8 mouse cellular contexts compared by ENCODE assay signal in genomic region chr4:114999445-114999772, GRCm38 (mm10). TPM values are rescaled to one million over a fixed set of nuclear protein-coding genes. Genes with fewer than 3 reads are reported as not detected.
DNase-seq lines count a peak whose midpoint lies in the region; ATAC-seq and TF ChIP-seq lines count a peak whose summit lies in the region.

No protein-coding gene starts in this region.

- no peak for TF ChIP-seq CTCF in E14TG2a.4 (conservative IDR thresholded peaks at IDR 0.05; ENCODE audit: low read length)

- peak overlapping the region; percentile 78 for H3K9ac ChIP-seq in heart, embryonic 13.5 days
- H3K9ac ChIP-seq in forebrain, embryonic 14.5 days (ENCODE audit: low read length) = peak overlapping the region; percentile 66
- peak overlapping the region; percentile 68 for H3K9ac ChIP-seq in liver, embryonic 15.5 days

- H3K27ac ChIP-seq in heart, embryonic 13.5 days (replicated peaks) = peak overlapping the region; percentile 89
- H3K27ac ChIP-seq in forebrain, embryonic 14.5 days (ENCODE audit: low read depth, low read length) = peak overlapping the region; percentile 87
- peak overlapping the region; percentile 91 for H3K27ac ChIP-seq in liver, embryonic 15.5 days (replicated peaks)

- no peaks in the 10 kb centered on the region for H3K9me3 ChIP-seq in heart, embryonic 13.5 days
- H3K9me3 ChIP-seq in E14TG2a.4 (ENCODE audit: low read length) = no peaks in the 10 kb centered on the region
- no peaks in the 10 kb centered on the region for H3K9me3 ChIP-seq in forebrain, embryonic 14.5 days (replicated peaks; ENCODE audit: control insufficient read depth, low read length)
- no peaks in the 10 kb centered on the region for H3K9me3 ChIP-seq in liver, embryonic 15.5 days (replicated peaks)

- no peaks in the 10 kb centered on the region; the same call in 1 of the 2 replicates for H3K27me3 ChIP-seq in heart, embryonic 13.5 days (replicated peaks)
- H3K27me3 ChIP-seq in E14TG2a.4 (ENCODE audit: insufficient read depth, low read length) = no peaks in the 10 kb centered on the region
- H3K27me3 ChIP-seq in forebrain, embryonic 14.5 days (replicated peaks; ENCODE audit: control insufficient read depth, insufficient read depth, low read length) = no peaks in the 10 kb centered on the region
- H3K27me3 ChIP-seq in liver, embryonic 15.5 days = no peaks in the 10 kb centered on the region

- WGBS in heart, embryonic 13.5 days = 7% methylated on average over 9 of the region's 9 CpGs
- WGBS in forebrain, embryonic 14.5 days = 10% methylated on average over 9 of the region's 9 CpGs
- 6% methylated on average over 9 of the region's 9 CpGs for WGBS in liver, embryonic 15.5 days (ENCODE audit: insufficient replicate concordance)

- ATAC-seq in heart, embryonic 13.5 days (ENCODE audit: extremely low read depth, insufficient number of reproducible peaks, low FRiP score, low TSS enrichment) = no peak
- ATAC-seq in forebrain, embryonic 14.5 days = peak; percentile 51; the same call in 1 of the 2 replicates
- ATAC-seq in liver, embryonic 15.5 days (ENCODE audit: insufficient read depth) = no peak; the same call in 1 of the 2 replicates

- intact Hi-C loops in heart, postnatal 14 days (cut with DNase I) = loop anchor here (5.0 kb wide), 1 partner anchor 88 kb away; the partner anchor contains the start of gene Pdzk1ip1

- no peak for DNase-seq in heart, postnatal 14 days
- no peak for DNase-seq in forebrain, embryonic 14.5 days (ENCODE audit: low spot score)
- no peak for DNase-seq in right cerebral cortex, postnatal 4 days
- DNase-seq in ovary, postnatal 10 days (ENCODE audit: low spot score) = no peak
- DNase-seq in frontal cortex, postnatal 14 days (ENCODE audit: low spot score in 2 of 2) = no peak

- H3K4me3 ChIP-seq in heart, embryonic 13.5 days = peak overlapping the region; percentile 71
- H3K4me3 ChIP-seq in E14TG2a.4 (replicated peaks; ENCODE audit: low read length) = peak overlapping the region; percentile 87
- H3K4me3 ChIP-seq in forebrain, embryonic 14.5 days (ENCODE audit: low read depth, low read length) = peak overlapping the region; percentile 52
- peak overlapping the region; percentile 75 for H3K4me3 ChIP-seq in liver, embryonic 15.5 days (replicated peaks)

- H3K4me2 ChIP-seq in heart, embryonic 13.5 days = peak overlapping the region; percentile 79
- H3K4me2 ChIP-seq in forebrain, embryonic 14.5 days (ENCODE audit: low read length) = peak overlapping the region; percentile 60
- H3K4me2 ChIP-seq in liver, embryonic 15.5 days = peak overlapping the region; percentile 91

- H3K36me3 ChIP-seq in heart, embryonic 13.5 days = peaks cover 15% of the 10 kb centered on the region
- peaks cover 16% of the 10 kb centered on the region for H3K36me3 ChIP-seq in E14TG2a.4 (ENCODE audit: insufficient read depth, low read length)
- peaks cover 9% of the 10 kb centered on the region; the same call in 1 of the 2 replicates for H3K36me3 ChIP-seq in forebrain, embryonic 14.5 days (ENCODE audit: control insufficient read depth, insufficient read depth, low read length)
- H3K36me3 ChIP-seq in liver, embryonic 15.5 days (replicated peaks) = peaks cover 15% of the 10 kb centered on the region

- H3K4me1 ChIP-seq in heart, embryonic 13.5 days = peaks cover 24% of the 10 kb centered on the region
- peaks cover 21% of the 10 kb centered on the region for H3K4me1 ChIP-seq in E14TG2a.4 (replicated peaks; ENCODE audit: low read depth, low read length)
- H3K4me1 ChIP-seq in forebrain, embryonic 14.5 days (ENCODE audit: control insufficient read depth, insufficient read depth, low read length) = peaks cover 10% of the 10 kb centered on the region
- H3K4me1 ChIP-seq in liver, embryonic 15.5 days (replicated peaks) = peaks cover 33% of the 10 kb centered on the region

RNA-seq across cellular contexts. Expression of gene Stil, which starts 0.6 kb away (rescaled TPM):
- 7.8 and 8.7 TPM in 2 replicates for polyA plus RNA-seq in heart, embryonic 13.5 days (2015; fragmentation: Nextera tagmentation; extraction: Ambion mirVana)
- total RNA-seq in heart, postnatal 14 days (2021) = 1 to 10 TPM in 1 of 2 experiments, under 1 TPM in 1; 0.67 to 1.5 TPM
- polyA plus RNA-seq in forebrain, embryonic 14.5 days (2014; fragmentation: Nextera tagmentation; extraction: Ambion mirVana) = 8.2 and 8.8 TPM in 2 replicates
- 8.9 and 9.5 TPM in 2 replicates for polyA plus RNA-seq in liver, embryonic 15.5 days (2015; fragmentation: Nextera tagmentation; extraction: Ambion mirVana)

RNA-seq across cellular contexts. Expression of gene Cmpk1, which starts 12.4 kb away (rescaled TPM):
- 57.4 TPM in 2 replicates for polyA plus RNA-seq in heart, embryonic 13.5 days (2015; fragmentation: Nextera tagmentation; extraction: Ambion mirVana)
- 10 to 100 TPM; 43.7 to 46.9 TPM for total RNA-seq in heart, postnatal 14 days (2021)
- 165 and 189 TPM in 2 replicates for polyA plus RNA-seq in forebrain, embryonic 14.5 days (2014; fragmentation: Nextera tagmentation; extraction: Ambion mirVana)
- 53.4 and 56.9 TPM in 2 replicates for polyA plus RNA-seq in liver, embryonic 15.5 days (2015; fragmentation: Nextera tagmentation; extraction: Ambion mirVana)

RNA-seq across cellular contexts. Expression of gene Tal1, which starts 56.8 kb away (rescaled TPM):
- 5.4 and 8.4 TPM in 2 replicates for polyA plus RNA-seq in heart, embryonic 13.5 days (2015; fragmentation: Nextera tagmentation; extraction: Ambion mirVana)
- 1 to 10 TPM; 4.9 to 6.3 TPM for total RNA-seq in heart, postnatal 14 days (2021)
- polyA plus RNA-seq in forebrain, embryonic 14.5 days (2014; fragmentation: Nextera tagmentation; extraction: Ambion mirVana) = 1.0 and 1.1 TPM in 2 replicates
- 26.5 and 31.0 TPM in 2 replicates for polyA plus RNA-seq in liver, embryonic 15.5 days (2015; fragmentation: Nextera tagmentation; extraction: Ambion mirVana)
